Mouse (Mus musculus) cerebellum, adult 8-10 months (tissue): ENCODE measurements around the gene Nckap1.
A peak's percentile ranks its signal among the peaks of the same experiment; 100 is the strongest.

Experiments
- DNase-seq: peaks from one replicate; pipeline ENCODE4 v3.0.0; 2022

Nckap1 gene

GRCm38 (mm10) chr2:80581043-80581711 lies at the start of gene Nckap1:
TSS of gene Nckap1 (minus strand) at chr2:80581380.
- DNase-seq = peak; percentile 91

- no peak for DNase-seq
Observed at GRCm38 (mm10) chr2:80624523-80624922, 43.3 kb upstream of the Nckap1 start.

GRCm38 (mm10) chr2:80621921-80622320 lies 40.7 kb upstream of the Nckap1 start:
- DNase-seq = no peak

DNA sequence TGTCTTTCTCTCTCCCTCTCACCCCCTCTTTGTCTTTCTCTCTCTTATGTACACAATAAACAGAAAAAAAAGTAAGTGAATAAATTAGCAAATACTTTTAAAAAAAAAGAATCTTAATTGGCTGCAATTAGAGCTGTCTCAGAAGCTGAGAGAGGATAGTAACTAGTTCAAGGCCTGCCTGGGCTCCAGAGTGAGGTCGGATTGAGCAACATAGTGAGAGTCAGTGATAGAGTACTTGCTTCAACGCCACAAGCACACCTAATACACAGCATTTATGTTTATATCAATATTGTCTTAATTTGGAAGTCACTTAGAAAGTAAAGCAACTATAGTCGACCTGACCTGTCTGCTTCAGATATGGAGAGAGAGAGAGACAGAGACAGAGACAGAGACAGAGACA lies 37.8 kb upstream of the Nckap1 start:
- DNase-seq = no peak

DNA sequence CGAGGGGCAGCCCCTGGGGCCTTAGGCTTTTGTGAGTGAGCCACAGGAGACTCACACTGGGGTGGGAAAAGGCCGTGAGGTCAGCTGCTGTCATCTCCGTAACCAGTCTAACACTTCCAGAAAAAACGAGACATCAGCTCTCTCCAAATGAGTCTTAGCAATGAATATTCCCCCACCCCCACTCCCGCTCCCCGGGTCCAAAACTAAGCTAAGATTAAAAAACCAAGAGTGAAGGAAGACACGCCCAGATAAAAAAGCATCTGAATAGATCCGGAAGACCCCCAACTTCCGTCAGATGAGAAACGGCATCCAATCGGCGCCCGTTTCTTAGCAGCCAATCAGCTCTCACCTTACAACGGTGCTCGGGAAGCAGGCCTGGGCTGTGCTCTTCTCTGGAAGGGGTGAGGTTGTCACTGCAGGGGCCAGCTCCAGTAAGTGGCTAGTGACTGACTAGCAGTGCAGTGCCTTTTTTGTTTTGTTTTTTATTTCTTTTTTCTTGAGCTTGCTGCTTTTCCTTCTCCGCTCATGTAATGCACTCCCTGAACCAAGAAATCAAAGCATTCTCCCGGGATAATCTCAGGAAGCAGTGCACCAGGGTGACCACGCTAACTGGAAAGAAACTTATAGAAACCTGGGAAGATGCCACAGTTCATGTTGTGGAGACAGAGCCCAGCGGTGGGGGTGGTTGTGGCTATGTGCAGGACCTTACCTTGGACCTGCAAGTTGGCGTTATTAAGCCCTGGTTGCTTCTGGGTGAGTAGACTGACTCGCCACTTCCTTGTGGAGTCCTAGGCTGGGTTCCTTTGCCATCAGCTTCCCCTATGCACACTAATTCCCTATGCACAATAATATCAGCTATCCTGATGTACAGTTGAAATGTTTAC lies 35.9 kb upstream of the Nckap1 start, which contains the start of the genes Dusp19 and Nup35:
Gene Dusp19 (plus strand): TSS at position 192 of the 884 bp plus-strand sequence.
Gene Nup35 (plus strand): TSS at position 383 of the 884 bp plus-strand sequence.
- peak; percentile 97 for DNase-seq

DNA sequence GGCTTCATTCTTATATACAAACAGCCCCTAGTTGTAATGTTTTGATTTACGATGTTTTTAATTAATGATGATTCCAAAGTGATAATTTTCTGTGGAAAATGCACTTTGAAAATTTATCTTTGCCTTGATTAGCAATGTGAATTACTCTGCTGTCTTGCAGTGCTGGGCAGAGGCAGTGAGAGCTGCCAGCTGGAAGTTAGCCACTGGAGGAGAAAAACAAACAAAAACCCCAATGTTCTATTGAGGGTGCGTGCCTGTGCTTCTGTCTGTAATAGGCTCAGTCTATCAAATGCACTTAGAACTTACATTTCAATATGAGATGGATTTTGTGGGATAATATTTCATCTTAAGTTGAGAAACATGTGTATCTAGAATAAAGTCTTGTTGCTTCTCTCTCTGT lies 31.6 kb upstream of the Nckap1 start:
- no peak for DNase-seq

DNA sequence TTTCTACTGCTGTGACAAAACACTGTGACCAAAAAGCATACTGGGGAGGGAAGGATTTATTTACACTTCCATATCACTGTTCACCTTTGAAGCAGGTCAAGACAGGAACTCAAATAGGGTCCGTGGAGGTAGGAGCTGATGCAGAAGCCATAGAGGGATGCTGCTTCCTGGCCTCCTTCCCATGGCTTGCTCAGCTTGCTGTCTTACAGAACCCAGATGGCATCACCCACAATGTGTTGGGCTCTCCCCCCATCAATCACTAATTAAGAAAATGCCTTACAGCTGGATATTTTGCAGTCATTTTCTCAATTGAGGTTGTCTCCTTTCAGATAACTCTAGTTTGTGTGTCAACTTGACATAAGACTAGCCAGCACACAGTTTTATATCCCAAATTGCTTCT lies 31.1 kb upstream of the Nckap1 start:
- DNase-seq = no peak

DNA sequence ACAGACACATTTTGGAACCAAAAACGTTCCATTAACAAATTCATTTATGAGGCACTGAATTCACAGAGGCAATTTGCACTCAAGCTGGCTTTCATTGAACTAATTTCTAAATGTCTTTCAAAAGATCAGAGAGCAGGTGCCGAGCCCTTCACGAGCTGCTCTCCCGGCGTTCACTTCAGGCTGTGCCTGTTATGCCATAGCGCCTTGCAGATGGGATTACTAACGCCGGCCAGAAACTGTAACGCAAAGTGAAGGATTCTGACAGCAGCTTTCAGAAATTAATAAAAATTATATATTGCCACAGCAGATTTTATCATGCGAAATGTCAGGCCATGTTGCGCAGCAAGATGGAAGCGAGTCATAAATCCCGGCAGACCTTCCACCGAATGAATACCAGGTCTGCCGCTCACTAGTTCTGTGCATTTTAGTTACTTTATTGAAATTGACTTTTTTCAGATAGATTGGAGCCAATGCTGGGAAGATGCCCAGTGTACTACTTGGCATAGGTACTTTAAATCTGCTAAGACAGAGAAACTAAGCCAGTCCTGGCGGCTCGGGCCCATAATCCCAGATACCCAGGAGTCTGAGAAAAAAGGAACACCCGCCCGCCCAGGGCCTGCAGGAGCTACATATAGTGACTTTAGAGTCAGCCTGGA lies 22.7 kb upstream of the Nckap1 start:
- DNase-seq = no peak

DNA sequence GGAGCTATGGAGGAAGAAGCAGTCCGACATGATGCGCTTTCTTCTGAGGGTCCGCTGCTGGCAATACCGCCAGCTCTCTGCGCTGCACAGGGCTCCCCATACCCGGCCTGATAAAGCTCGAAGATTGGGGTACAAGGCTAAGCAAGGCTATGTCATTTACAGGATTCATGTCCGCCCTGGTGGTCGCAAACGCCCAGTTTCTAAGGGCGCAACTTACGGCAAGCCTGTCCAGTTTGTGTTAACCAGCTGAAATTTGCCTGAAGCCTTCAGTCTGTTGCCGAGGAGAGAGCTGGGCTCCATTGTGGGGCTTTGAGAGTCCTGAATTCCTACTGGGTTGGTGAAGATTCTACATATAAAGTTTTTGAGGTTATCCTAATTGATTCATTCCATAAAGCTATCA lies 21.6 kb upstream of the Nckap1 start:
- DNase-seq = no peak

- no peak for DNase-seq
Observed at GRCm38 (mm10) chr2:80600611-80601010, 19.4 kb upstream of the Nckap1 start.

DNA sequence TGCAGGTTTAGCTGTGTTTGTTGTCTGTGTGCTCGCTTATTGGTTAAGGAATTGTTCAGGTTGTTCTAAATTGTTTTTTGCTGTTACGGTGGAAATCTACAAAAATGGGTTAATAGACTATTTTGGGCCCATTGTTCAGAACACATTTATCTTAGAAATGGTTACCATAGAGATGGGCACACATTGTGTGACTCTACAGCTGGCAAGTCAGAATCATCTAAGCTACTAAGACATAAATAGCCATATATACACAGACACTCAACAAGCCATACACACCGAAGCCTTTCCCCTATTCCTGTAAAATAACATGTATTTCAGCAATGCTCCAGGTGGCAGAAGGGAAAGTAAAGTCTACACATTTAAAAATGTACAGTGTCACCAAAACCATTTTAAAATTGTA lies 18.7 kb upstream of the Nckap1 start:
- DNase-seq = no peak

- DNase-seq = no peak
Observed at GRCm38 (mm10) chr2:80596960-80597359, 15.8 kb upstream of the Nckap1 start.

GRCm38 (mm10) chr2:80594215-80594918 lies 13.2 kb upstream of the Nckap1 start:
- no peak for DNase-seq

DNA sequence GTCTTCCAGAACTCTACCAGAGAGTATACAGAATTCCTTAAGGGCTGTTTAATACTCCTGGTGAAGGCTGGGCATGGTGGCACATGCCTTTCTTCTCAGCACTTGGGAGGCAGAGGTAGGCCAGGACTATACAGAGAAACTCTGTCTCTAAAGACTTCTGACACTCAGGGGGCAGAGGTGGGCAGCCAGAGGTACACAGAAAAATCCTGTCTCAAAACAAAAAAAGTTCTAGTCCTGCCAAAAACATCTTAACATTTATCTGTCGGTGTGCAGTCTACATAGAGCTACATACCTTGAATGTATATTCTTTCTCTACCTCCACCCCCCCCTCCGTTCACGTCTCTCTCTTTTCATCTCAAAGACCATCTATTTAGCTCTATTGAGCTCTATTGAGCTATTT lies 1.2 kb upstream of the Nckap1 start:
- no peak for DNase-seq

- no peak for DNase-seq
Observed at GRCm38 (mm10) chr2:80580311-80580961, 744 bp downstream of the Nckap1 start.

DNA sequence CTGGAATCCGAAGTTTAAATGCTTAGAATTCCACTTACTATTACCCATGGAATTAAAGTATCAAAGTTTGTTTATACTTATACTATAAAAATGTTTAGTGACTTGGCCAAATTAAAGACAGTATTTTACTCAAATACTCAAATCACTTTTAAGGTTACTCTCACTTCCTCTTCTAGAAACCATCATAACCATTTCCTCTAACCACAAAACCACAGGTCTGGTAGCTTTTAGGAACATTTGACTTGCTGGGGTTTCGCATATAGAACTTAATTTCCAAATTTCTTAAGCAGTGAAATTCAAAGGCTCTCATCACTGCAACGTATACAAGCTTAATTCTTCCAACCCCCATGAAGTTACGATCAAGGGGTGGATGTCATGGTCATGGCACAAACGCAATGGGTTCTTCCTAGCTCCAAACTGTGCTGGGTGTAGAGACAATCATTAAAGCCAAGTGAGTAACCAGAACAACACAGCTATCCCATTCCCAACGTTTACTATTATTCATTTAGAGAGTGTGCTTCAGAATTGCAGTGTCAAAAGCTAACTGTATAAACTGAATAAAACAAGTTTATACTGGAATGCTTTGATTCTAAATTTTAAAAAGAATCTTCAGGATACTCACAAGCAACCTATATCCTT lies 1.8 kb downstream of the Nckap1 start:
- no peak for DNase-seq

- DNase-seq = no peak
Observed at GRCm38 (mm10) chr2:80577286-80577685, 3.9 kb downstream of the Nckap1 start.

- no peak for DNase-seq
Observed at GRCm38 (mm10) chr2:80570656-80571055, 10.5 kb downstream of the Nckap1 start.

GRCm38 (mm10) chr2:80567411-80567810 lies 13.8 kb downstream of the Nckap1 start:
- DNase-seq = peak; percentile 27

DNA sequence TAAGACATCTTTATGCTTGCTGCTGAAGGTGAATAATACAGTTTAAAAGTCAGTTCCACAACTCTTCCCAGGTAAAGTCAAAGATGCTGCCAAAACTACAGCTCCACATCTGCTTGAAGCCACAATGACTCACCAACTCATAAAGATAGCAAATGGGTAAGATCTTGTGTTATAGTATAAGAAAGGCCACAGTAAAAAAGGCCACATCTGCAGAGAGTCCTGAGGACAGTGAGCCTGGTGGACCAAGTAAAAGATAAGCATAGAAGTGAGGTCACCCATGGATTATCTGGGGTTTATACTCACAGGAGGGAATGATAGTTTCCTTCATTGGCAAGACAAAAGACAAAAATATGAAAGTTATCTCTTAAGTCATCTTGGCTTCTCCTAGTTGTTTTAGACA lies 18.9 kb downstream of the Nckap1 start:
- DNase-seq = no peak

- DNase-seq = no peak
Observed at GRCm38 (mm10) chr2:80561478-80561877, 19.7 kb downstream of the Nckap1 start.

GRCm38 (mm10) chr2:80560773-80561172 lies 20.4 kb downstream of the Nckap1 start:
- DNase-seq = no peak
